Mouse (Mus musculus): Measurements from ENCODE around the gene Olfr1126. TPM values are rescaled to one million over a fixed set of nuclear protein-coding genes. Genes with fewer than 3 reads are reported as not detected.
"Not testable (repeated sequence)": the region's sequence is repeated elsewhere in the genome, so short reads cannot be mapped to it uniquely, and the experiment has no call there.

The Olfr1126 gene
- not detected in 2 replicates for polyA plus RNA-seq (2011; ENCODE audit: insufficient read length, low read depth, missing spikeins)

DNA sequence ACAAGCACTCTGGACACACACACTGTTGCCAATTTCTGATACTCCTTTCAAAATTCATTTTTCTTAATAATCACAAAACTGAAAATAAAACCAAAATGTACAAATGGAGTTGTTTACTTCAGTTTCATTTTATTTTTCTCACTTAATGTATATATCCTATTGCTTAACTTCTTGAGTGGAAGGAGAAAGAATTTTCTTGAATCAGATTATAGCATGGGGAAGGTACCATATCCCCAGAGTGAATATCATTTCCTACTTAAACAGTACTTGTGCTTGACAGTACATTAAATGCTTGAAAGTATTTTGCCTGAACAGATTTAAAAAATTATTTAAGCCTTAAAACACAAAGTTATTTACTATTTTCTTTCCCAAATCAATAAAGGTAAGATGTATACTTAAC lies at the start of gene Olfr1126:
Gene Olfr1126, plus strand, starts transcription at position 301 of the 400 bp plus-strand sequence.
- H3K4me1 ChIP-seq (ENCODE audit: control insufficient read depth, insufficient read depth, low read length), result no peaks in the 10 kb centered on the region
- no peak for TF ChIP-seq POLR2A (IDR thresholded peaks at IDR 0.05; ENCODE audit: low read depth, low read length)
- H3K27ac ChIP-seq (ENCODE audit: insufficient read depth, low read length), result no peak within 1 kb of the TSS
- no peak within 1 kb of the TSS for H3K4me3 ChIP-seq (ENCODE audit: insufficient read depth, low read length)

DNA sequence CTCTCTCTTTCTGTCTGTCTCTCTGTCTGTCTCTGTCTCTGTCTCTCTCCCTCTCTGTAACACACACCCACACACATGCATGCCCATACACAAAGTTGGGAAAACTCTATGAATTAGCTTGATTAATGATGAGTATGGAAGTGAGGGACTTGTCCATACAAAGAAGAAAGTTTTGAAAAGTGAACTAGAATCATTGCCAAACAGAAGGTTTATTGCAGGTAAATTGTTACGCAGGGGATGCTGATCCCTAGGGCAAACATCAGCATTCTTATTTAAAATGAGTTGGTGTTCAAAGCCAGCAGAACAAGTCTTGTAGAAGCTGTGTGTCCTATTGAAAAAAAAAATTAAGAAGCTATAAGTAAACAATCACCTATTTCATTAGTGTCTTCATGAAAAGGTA lies 37.4 kb upstream of the Olfr1126 start, which contains the start of gene Olfr1123:
Gene Olfr1123, plus strand, starts transcription at position 301 of the 400 bp plus-strand sequence.
- H3K4me3 ChIP-seq (ENCODE audit: insufficient read depth, low read length), result no peak within 1 kb of the TSS
- H3K4me1 ChIP-seq (ENCODE audit: control insufficient read depth, insufficient read depth, low read length), result no peaks in the 10 kb centered on the region
- no peak within 1 kb of the TSS for H3K27ac ChIP-seq (ENCODE audit: insufficient read depth, low read length)
- no peak for TF ChIP-seq POLR2A (IDR thresholded peaks at IDR 0.05; ENCODE audit: low read depth, low read length)
- no peak for TF ChIP-seq CTCF (IDR thresholded peaks at IDR 0.05; ENCODE audit: borderline replicate concordance, insufficient read depth, low read length)

DNA sequence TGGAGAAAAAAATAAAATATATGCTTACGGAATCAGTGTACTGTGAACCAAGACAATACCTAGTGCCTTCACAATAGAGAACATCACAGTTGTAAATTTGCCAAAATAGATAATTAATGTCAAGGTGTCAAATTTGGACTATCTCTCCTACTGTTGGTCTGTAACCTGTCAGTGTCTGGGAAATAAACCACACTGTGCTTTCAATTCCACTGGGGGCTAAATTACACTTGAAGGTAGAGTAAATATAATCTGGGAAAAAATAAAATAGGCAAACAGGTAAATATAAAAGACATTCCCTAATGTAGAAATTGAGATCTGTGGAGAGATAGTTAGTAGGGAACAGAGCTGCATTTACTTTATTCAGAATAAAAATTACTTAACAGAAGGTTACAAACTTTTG lies 23.8 kb upstream of the Olfr1126 start, which contains the start of gene Olfr1124:
Gene Olfr1124, plus strand, starts transcription at position 301 of the 400 bp plus-strand sequence.
- Histone ChIP-seq H3K27ac (ENCODE audit: insufficient read depth, low read length) (no peak within 1 kb of the TSS), H3K4me1 (ENCODE audit: control insufficient read depth, insufficient read depth, low read length) (no peaks in the 10 kb centered on the region), H3K4me3 (ENCODE audit: insufficient read depth, low read length) (no peak within 1 kb of the TSS)
- TF ChIP-seq CTCF (IDR thresholded peaks at IDR 0.05; ENCODE audit: borderline replicate concordance, insufficient read depth, low read length) (no peak), POLR2A (IDR thresholded peaks at IDR 0.05; ENCODE audit: low read depth, low read length) (no peak)

DNA sequence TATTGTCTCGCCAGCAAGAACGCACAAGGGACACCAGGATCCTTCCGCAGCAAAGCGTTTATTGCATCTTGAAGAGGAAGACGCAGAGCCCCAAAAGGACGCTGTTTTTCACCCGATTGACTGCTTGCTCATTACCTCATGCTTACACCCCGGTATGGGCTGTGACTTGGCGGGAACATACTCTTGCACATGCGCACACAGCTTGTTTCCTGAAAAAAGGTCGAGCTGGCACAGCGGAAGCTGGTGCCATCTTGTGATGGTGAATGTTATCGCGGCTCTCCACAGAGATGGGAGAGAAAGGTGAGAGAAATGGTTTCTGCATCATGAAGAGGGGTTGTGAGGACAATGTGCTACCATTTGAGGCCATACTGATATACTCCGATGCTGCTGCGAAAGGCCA lies 16.0 kb upstream of the Olfr1126 start:
- TF ChIP-seq POLR2A (IDR thresholded peaks at IDR 0.05; ENCODE audit: low read depth, low read length), result no peak
- TF ChIP-seq CTCF (IDR thresholded peaks at IDR 0.05; ENCODE audit: borderline replicate concordance, insufficient read depth, low read length), result no peak
- Histone ChIP-seq H3K27ac (ENCODE audit: insufficient read depth, low read length) (no peak overlapping the region), H3K4me3 (ENCODE audit: insufficient read depth, low read length) (no peak overlapping the region), H3K4me1 (ENCODE audit: control insufficient read depth, insufficient read depth, low read length) (no peaks in the 10 kb centered on the region)

DNA sequence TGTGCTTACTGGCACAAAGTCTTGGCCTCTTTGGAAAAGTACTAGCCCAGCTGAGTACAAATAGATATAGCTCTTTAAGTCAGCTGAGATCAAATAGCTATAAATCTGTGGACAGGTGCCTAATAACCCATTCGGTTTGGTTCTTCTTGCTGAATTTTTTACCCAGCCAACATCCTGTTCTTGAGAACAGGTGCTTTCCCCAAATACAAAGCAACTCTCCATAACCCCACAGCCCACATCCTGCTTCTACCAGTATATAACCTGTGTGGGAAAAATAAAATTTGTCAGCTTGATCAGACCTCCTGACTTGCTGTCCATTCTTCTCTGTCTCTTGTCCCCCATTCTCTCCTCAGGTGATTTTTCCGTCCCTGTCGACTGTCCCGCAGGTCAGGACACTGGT lies 8.0 kb downstream of the Olfr1126 start:
- H3K4me1 ChIP-seq (ENCODE audit: control insufficient read depth, insufficient read depth, low read length), result no peaks in the 10 kb centered on the region
- H3K4me3 ChIP-seq (ENCODE audit: insufficient read depth, low read length), result no peak overlapping the region
- TF ChIP-seq POLR2A (IDR thresholded peaks at IDR 0.05; ENCODE audit: low read depth, low read length) (no peak), CTCF (IDR thresholded peaks at IDR 0.05; ENCODE audit: borderline replicate concordance, insufficient read depth, low read length) (no peak)
- H3K27ac ChIP-seq (ENCODE audit: insufficient read depth, low read length), result no peak overlapping the region

DNA sequence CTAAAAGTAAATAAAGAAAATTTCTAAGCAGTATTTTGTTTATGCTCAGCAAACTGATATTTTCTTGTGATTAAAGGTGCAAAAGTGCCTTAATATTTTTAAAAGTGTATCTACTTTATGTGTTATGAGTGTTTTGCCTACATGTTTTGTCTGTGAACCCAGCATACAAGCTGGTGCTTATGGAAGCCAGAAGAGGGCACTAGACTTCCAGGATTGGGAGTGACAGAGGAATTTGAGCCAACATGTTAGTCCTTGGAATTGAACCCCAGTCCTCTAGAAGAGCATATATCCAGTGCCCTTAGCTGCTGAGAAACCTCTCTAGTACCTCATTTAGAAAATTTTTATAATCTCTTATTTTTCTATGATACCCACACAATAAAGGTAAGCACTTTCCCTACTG lies 26.4 kb downstream of the Olfr1126 start:
- no peaks in the 10 kb centered on the region for H3K4me1 ChIP-seq (ENCODE audit: control insufficient read depth, insufficient read depth, low read length)
- H3K4me3 ChIP-seq (ENCODE audit: insufficient read depth, low read length), result no peak overlapping the region
- TF ChIP-seq POLR2A (IDR thresholded peaks at IDR 0.05; ENCODE audit: low read depth, low read length) (no peak), CTCF (IDR thresholded peaks at IDR 0.05; ENCODE audit: borderline replicate concordance, insufficient read depth, low read length) (no peak)
- H3K27ac ChIP-seq (ENCODE audit: insufficient read depth, low read length), result no peak overlapping the region

DNA sequence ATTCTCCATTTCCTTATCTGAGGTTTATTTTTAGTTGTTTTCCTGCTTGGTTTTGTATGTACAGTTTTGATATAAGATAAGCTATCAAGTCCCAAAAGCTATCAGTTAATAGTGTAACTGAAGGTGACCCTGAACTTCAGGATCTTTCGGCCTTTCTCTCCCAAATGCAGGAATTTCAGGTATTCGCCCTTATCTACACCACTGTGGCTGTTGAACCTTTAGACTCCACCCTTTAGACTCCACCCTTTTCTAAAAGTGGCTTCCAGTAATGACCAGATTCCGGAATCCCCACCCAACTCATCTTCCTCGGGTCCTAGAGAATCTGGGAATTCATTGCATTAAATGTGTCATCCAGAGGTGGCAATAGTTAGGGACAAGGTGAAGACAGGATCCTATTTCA lies 27.4 kb downstream of the Olfr1126 start:
- no peak overlapping the region for H3K27ac ChIP-seq (ENCODE audit: insufficient read depth, low read length)
- TF ChIP-seq CTCF (IDR thresholded peaks at IDR 0.05; ENCODE audit: borderline replicate concordance, insufficient read depth, low read length) (no peak), POLR2A (IDR thresholded peaks at IDR 0.05; ENCODE audit: low read depth, low read length) (no peak)
- no peak overlapping the region for H3K4me3 ChIP-seq (ENCODE audit: insufficient read depth, low read length)
- H3K4me1 ChIP-seq (ENCODE audit: control insufficient read depth, insufficient read depth, low read length), result no peaks in the 10 kb centered on the region

DNA sequence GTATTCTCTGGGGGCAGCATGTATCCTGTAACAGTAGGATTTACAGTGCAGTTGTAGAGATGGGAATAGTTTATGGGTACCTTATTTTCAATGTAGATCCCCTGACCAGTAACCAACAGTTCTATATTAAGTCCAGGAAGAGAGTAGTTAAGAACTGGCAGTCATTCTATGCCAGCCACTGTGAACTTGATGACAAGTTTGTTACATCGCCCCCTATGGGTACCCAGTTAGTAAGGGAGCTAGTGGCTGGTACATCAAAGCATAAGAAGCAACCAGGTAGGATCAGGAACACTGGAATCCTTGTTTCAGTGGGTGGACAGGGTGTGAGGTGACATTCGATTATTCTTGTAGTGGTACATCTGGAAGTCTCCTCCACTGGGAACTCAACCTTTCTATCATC lies 28.5 kb downstream of the Olfr1126 start:
- H3K27ac ChIP-seq (ENCODE audit: insufficient read depth, low read length), result no peak overlapping the region
- no peak overlapping the region for H3K4me3 ChIP-seq (ENCODE audit: insufficient read depth, low read length)
- TF ChIP-seq POLR2A (IDR thresholded peaks at IDR 0.05; ENCODE audit: low read depth, low read length), result no peak
- no peak for TF ChIP-seq CTCF (IDR thresholded peaks at IDR 0.05; ENCODE audit: borderline replicate concordance, insufficient read depth, low read length)

DNA sequence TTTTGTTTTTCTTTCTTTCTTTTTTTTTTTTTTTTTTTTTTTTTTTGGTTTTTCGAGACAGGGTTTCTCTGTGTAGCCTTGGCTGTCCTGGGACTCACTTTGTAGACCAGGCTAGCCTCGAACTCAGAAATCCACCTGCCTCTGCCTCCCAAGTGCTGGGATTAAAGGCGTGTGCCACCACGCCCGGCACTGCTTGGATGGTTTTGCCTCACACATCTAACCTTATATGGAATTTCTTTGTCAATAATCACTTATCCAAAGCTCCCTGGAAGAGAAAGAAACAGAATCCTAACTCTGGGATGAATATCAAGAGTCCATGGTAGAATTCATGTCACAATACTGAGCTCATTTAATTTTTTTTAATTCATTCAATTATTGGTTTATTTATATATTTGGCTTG lies 43.2 kb downstream of the Olfr1126 start, which contains the start of gene Pramel7:
Gene Pramel7, minus strand, starts transcription at position 101 of the 400 bp plus-strand sequence.
- not testable (repeated sequence) for H3K4me3 ChIP-seq (ENCODE audit: insufficient read depth, low read length); H3K4me1 ChIP-seq (ENCODE audit: control insufficient read depth, insufficient read depth, low read length)

More for the DNA sequence above, 28.5 kb downstream of the Olfr1126 start:
- no peaks in the 10 kb centered on the region for H3K4me1 ChIP-seq (ENCODE audit: control insufficient read depth, insufficient read depth, low read length)

DNA sequence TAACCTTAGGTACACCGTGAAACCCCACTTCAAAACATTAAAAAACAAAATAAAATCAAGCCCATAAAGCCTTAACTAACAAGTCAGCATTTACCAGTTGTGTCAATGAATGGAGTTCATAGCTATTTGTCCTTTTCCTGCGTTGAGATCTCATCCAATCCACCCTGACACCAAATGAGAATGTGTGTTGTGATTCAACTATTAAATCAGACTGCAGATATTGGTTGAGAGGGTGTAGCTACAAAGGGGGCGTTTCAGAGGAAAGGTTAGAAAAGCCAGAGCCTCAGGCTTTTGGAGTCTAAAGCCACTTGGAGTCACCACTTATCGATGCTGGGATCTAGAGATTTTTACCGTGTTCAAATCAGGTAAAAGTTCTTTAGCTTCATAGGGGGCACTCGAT lies 52.5 kb downstream of the Olfr1126 start, which contains the start of gene Pramel6:
Gene Pramel6, plus strand, starts transcription at position 301 of the 400 bp plus-strand sequence.
- H3K4me3 ChIP-seq (ENCODE audit: insufficient read depth, low read length), result no peak within 1 kb of the TSS
- H3K27ac ChIP-seq (ENCODE audit: insufficient read depth, low read length), result no peak within 1 kb of the TSS
- H3K4me1 ChIP-seq (ENCODE audit: control insufficient read depth, insufficient read depth, low read length), result no peaks in the 10 kb centered on the region
- TF ChIP-seq POLR2A (IDR thresholded peaks at IDR 0.05; ENCODE audit: low read depth, low read length) (no peak), CTCF (IDR thresholded peaks at IDR 0.05; ENCODE audit: borderline replicate concordance, insufficient read depth, low read length) (no peak)

More for the DNA sequence above, 43.2 kb downstream of the Olfr1126 start, which contains the start of gene Pramel7:
- H3K27ac ChIP-seq (ENCODE audit: insufficient read depth, low read length), result not testable (repeated sequence)

Other genes starting within 250 kb of the Olfr1126 start
- not detected in 2 replicates for gene Olfr1113, start 245.0 kb upstream of the Olfr1126 start, polyA plus RNA-seq (2011; ENCODE audit: insufficient read length, low read depth, missing spikeins)
- gene Olfr1115, start 205.9 kb upstream of the Olfr1126 start, polyA plus RNA-seq (2011; ENCODE audit: insufficient read length, low read depth, missing spikeins), result not detected in 2 replicates
- not detected in 2 replicates for gene Olfr1116, start 186.4 kb upstream of the Olfr1126 start, polyA plus RNA-seq (2011; ENCODE audit: insufficient read length, low read depth, missing spikeins)
- not detected in 2 replicates for gene Olfr1118, start 146.4 kb upstream of the Olfr1126 start, polyA plus RNA-seq (2011; ENCODE audit: insufficient read length, low read depth, missing spikeins)
- gene Olfr1120, start 99.1 kb upstream of the Olfr1126 start, polyA plus RNA-seq (2011; ENCODE audit: insufficient read length, low read depth, missing spikeins), result not detected in 2 replicates
- not detected in 2 replicates for gene Olfr1121, start 84.1 kb upstream of the Olfr1126 start, polyA plus RNA-seq (2011; ENCODE audit: insufficient read length, low read depth, missing spikeins)
- gene Olfr1122, start 68.1 kb upstream of the Olfr1126 start, polyA plus RNA-seq (2011; ENCODE audit: insufficient read length, low read depth, missing spikeins), result not detected in 2 replicates
- 0.11 TPM in 1 of 2 replicates, not detected in the other for gene Olfr1123, start 37.3 kb upstream of the Olfr1126 start, polyA plus RNA-seq (2011; ENCODE audit: insufficient read length, low read depth, missing spikeins)
- not detected in 2 replicates for gene Olfr1124, start 23.7 kb upstream of the Olfr1126 start, polyA plus RNA-seq (2011; ENCODE audit: insufficient read length, low read depth, missing spikeins)
- gene Pramel7, start 43.1 kb downstream of the Olfr1126 start, polyA plus RNA-seq (2011; ENCODE audit: insufficient read length, low read depth, missing spikeins), result not detected in 2 replicates
- gene Pramel6, start 52.6 kb downstream of the Olfr1126 start, polyA plus RNA-seq (2011; ENCODE audit: insufficient read length, low read depth, missing spikeins), result not detected in 2 replicates
- gene Olfr153, start 77.8 kb downstream of the Olfr1126 start, polyA plus RNA-seq (2011; ENCODE audit: insufficient read length, low read depth, missing spikeins), result not detected in 2 replicates
- gene Olfr1128, start 91.6 kb downstream of the Olfr1126 start, polyA plus RNA-seq (2011; ENCODE audit: insufficient read length, low read depth, missing spikeins), result not detected in 2 replicates
- not detected in 2 replicates for gene Olfr1129, start 119.9 kb downstream of the Olfr1126 start, polyA plus RNA-seq (2011; ENCODE audit: insufficient read length, low read depth, missing spikeins)
- not detected in 2 replicates for gene Olfr1130, start 152.2 kb downstream of the Olfr1126 start, polyA plus RNA-seq (2011; ENCODE audit: insufficient read length, low read depth, missing spikeins)
- gene Olfr1131, start 173.1 kb downstream of the Olfr1126 start, polyA plus RNA-seq (2011; ENCODE audit: insufficient read length, low read depth, missing spikeins), result not detected in 2 replicates
- not detected in 2 replicates for gene Olfr1132, start 183.6 kb downstream of the Olfr1126 start, polyA plus RNA-seq (2011; ENCODE audit: insufficient read length, low read depth, missing spikeins)
- gene Olfr1133, start 193.4 kb downstream of the Olfr1126 start, polyA plus RNA-seq (2011; ENCODE audit: insufficient read length, low read depth, missing spikeins), result not detected in 2 replicates
- gene Olfr1134, start 204.5 kb downstream of the Olfr1126 start, polyA plus RNA-seq (2011; ENCODE audit: insufficient read length, low read depth, missing spikeins), result not detected in 2 replicates
- not detected in 2 replicates for gene Olfr1135, start 219.7 kb downstream of the Olfr1126 start, polyA plus RNA-seq (2011; ENCODE audit: insufficient read length, low read depth, missing spikeins)
- gene Olfr1136, start 240.0 kb downstream of the Olfr1126 start, polyA plus RNA-seq (2011; ENCODE audit: insufficient read length, low read depth, missing spikeins), result not detected in 2 replicates

Measured in embryonic fibroblast, embryonic 13.5 days (primary cell).